13 mouse cellular contexts compared by ENCODE assay signal in the genomic region with DNA sequence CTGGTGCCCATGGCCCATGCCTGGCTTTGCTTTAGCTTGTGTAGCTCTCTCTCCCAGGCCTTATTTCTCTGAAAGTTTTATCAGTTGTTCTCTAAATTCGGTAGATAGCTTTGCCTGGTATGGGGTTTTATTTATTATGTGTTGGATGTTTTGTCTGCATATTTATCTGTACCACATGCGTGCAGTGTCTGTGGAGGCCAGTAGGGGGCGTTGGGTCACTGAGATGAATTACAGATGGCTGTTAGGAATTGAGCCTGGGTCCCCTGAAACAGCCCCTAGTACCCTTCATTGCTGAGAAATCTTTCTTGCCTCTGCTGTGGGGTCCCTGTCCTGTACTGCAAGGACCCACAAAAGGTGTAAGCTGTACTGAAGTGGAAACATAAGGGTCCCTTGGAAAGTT. TPM values are rescaled to one million over a fixed set of nuclear protein-coding genes. Genes with fewer than 3 reads are reported as not detected.
DNase-seq lines count a peak whose midpoint lies in the region; ATAC-seq and TF ChIP-seq lines count a peak whose summit lies in the region.
"Had no signal": no experiment of that assay in that cellular context is flagged by ENCODE, and none has a peak within 500 bp of the region (broad histone marks: within the 10 kb centered on the region; RNA-seq: fewer than 3 reads in every experiment).

No protein-coding gene starts in this region.

- 73% methylated on average over 3 of the region's 3 CpGs for WGBS in cerebellum, adult 2 months
- WGBS in neural tube, embryonic 15.5 days: 66% methylated on average over 3 of the region's 3 CpGs

- 0 out of 2 replicates have a peak, but pooled peaks have one; percentile 24 for TF ChIP-seq CTCF in cerebellum, adult 2 months (IDR thresholded peaks at IDR 0.05; ENCODE audit: borderline replicate concordance, insufficient read depth, low read depth, low read length)
- TF ChIP-seq CTCF in left cerebral cortex, adult 2 months (IDR thresholded peaks at IDR 0.05): peak; percentile 30

- no peak for TF ChIP-seq POLR2A in cerebellum, adult 2 months (IDR thresholded peaks at IDR 0.05; ENCODE audit: borderline replicate concordance, insufficient read depth, low read length)

- H3K9me3 ChIP-seq in neural tube, embryonic 15.5 days (replicated peaks): no peaks in the 10 kb centered on the region
- H3K9me3 ChIP-seq: liver, embryonic 13.5 days had no signal

- H3K4me1 ChIP-seq in cerebellum, adult 2 months (ENCODE audit: control insufficient read depth, insufficient read depth, low read length): peaks cover 30% of the 10 kb centered on the region
- peaks cover 43% of the 10 kb centered on the region for H3K4me1 ChIP-seq in neural tube, embryonic 15.5 days

- no peaks in the 10 kb centered on the region for H3K36me3 ChIP-seq in neural tube, embryonic 15.5 days

- H3K9ac ChIP-seq in neural tube, embryonic 15.5 days (replicated peaks): no peak overlapping the region
- H3K9ac ChIP-seq: liver, embryonic 13.5 days had no signal

- DNase-seq in cerebellum, adult 2 months: no peak
- no peak for DNase-seq in cerebellum, adult 18-20 months
- no peak for DNase-seq in left cerebral cortex, adult 2 months (ENCODE audit: extremely low spot score in 1 of 2, low spot score in 2 of 2)
- no peak for DNase-seq in left cerebral cortex, adult 8-10 months (ENCODE audit: low spot score in 2 of 2)
- DNase-seq in thymus, postnatal 4 days: peak; percentile 57
- DNase-seq in thymus, postnatal 36 days: no peak
- no peak for DNase-seq in right cerebral cortex, postnatal 36 days (ENCODE audit: low spot score in 2 of 2)
- DNase-seq: adrenal gland, postnatal 36 days; cerebellum, adult 8-10 months; kidney, adult 11 months; liver, embryonic 13.5 days had no signal

- H3K27ac ChIP-seq in cerebellum, adult 2 months (ENCODE audit: insufficient read depth, low read length): no peak overlapping the region
- H3K27ac ChIP-seq in left cerebral cortex, adult 2 months: no peak overlapping the region
- H3K27ac ChIP-seq in neural tube, embryonic 15.5 days (replicated peaks): no peak overlapping the region
- H3K27ac ChIP-seq: liver, embryonic 13.5 days had no signal

- no peaks in the 10 kb centered on the region for H3K27me3 ChIP-seq in cerebellum, adult 2 months (ENCODE audit: control insufficient read depth, insufficient read depth, low read length)
- H3K27me3 ChIP-seq in neural tube, embryonic 15.5 days (replicated peaks): no peaks in the 10 kb centered on the region
- H3K27me3 ChIP-seq: liver, embryonic 13.5 days had no signal

- H3K4me2 ChIP-seq in neural tube, embryonic 15.5 days: no peak overlapping the region
- H3K4me2 ChIP-seq: liver, embryonic 13.5 days had no signal

- intact Hi-C loops in left cerebral cortex, adult 2 months (cut with DNase I): no loop called here

- no peak for ATAC-seq in neural tube, embryonic 15.5 days (ENCODE audit: low FRiP score)

- no peak overlapping the region for H3K4me3 ChIP-seq in cerebellum, adult 2 months (replicated peaks; ENCODE audit: insufficient read depth, low read depth, low read length)
- H3K4me3 ChIP-seq in left cerebral cortex, adult 2 months: no peak overlapping the region
- no peak overlapping the region for H3K4me3 ChIP-seq in neural tube, embryonic 15.5 days (replicated peaks)
- H3K4me3 ChIP-seq: erythroblast, embryonic 14.5 days; liver, embryonic 13.5 days had no signal

RNA-seq across cellular contexts. Expression of a gene that starts 24.5 kb away (rescaled TPM):
- 43.6 and 45.0 TPM in 2 replicates for polyA plus RNA-seq in cerebellum, adult 2 months (2012; rRNA removed)
- total RNA-seq in left cerebral cortex, adult 2 months (2021): 10 to 100 TPM; 64.2 to 70.0 TPM
- total RNA-seq in left cerebral cortex, adult 8-10 months (2022): 10 to 100 TPM; 57.5 to 65.0 (median 61.0) TPM
- polyA plus RNA-seq in neural tube, embryonic 15.5 days (2015; fragmentation: Nextera tagmentation; extraction: Ambion mirVana): 10.4 and 11.7 TPM in 2 replicates
